ENCODE assay signal across 8 mouse cellular contexts in genomic region chr1:165617166-165617891, GRCm38 (mm10). TPM values are rescaled to one million over a fixed set of nuclear protein-coding genes. Genes with fewer than 3 reads are reported as not detected.
DNase-seq lines count a peak whose midpoint lies in the region; ATAC-seq lines count a peak whose summit lies in the region.

No protein-coding gene starts in this region.

- 0 out of 2 replicates have a peak, but pooled peaks cover 3% of the 10 kb centered on the region for H3K9me3 ChIP-seq in forebrain, embryonic 12.5 days
- peaks cover 9% of the 10 kb centered on the region; the same call in 1 of the 2 replicates for H3K9me3 ChIP-seq in hindbrain, embryonic 13.5 days
- H3K9me3 ChIP-seq in neural tube, embryonic 11.5 days (ENCODE audit: control insufficient read depth, low read length): no peaks in the 10 kb centered on the region

- ATAC-seq in forebrain, embryonic 12.5 days (ENCODE audit: low FRiP score): no peak
- no peak for ATAC-seq in hindbrain, embryonic 13.5 days (ENCODE audit: low FRiP score)
- no peak for ATAC-seq in neural tube, embryonic 11.5 days (ENCODE audit: insufficient read depth, low FRiP score, low TSS enrichment)

- WGBS in forebrain, embryonic 12.5 days: 22% methylated on average over 15 of the region's 15 CpGs
- 26% methylated on average over 15 of the region's 15 CpGs for WGBS in hindbrain, embryonic 13.5 days
- WGBS in neural tube, embryonic 11.5 days: 11% methylated on average over 15 of the region's 15 CpGs

- H3K9ac ChIP-seq in forebrain, embryonic 12.5 days: no peak overlapping the region
- H3K9ac ChIP-seq in hindbrain, embryonic 13.5 days: no peak overlapping the region
- H3K9ac ChIP-seq in neural tube, embryonic 11.5 days (ENCODE audit: low read length): no peak overlapping the region

- intact Hi-C loops in gastrocnemius, postnatal 36 days (cut with DNase I): loop anchor here (2.0 kb wide), 1 partner anchor 17 kb away; the partner anchor contains the start of gene Mpzl1

- H3K36me3 ChIP-seq in forebrain, embryonic 12.5 days (replicated peaks): peaks cover 25% of the 10 kb centered on the region
- H3K36me3 ChIP-seq in hindbrain, embryonic 13.5 days: peaks cover 26% of the 10 kb centered on the region
- H3K36me3 ChIP-seq in neural tube, embryonic 11.5 days (ENCODE audit: control insufficient read depth, insufficient read depth, low read length): peaks cover 2% of the 10 kb centered on the region; the same call in 1 of the 2 replicates

- DNase-seq in adrenal gland, postnatal 36 days: peak; percentile 55 to 61
- peak; percentile 42 for DNase-seq in liver
- peak; percentile 35 for DNase-seq in neural tube, embryonic 11.5 days (ENCODE audit: low spot score)
- DNase-seq in layer of hippocampus, postnatal 25 days (ENCODE audit: extremely low spot score in 1 of 2, low spot score in 1 of 2): no peak
- DNase-seq in cerebellum, postnatal 25 days: no peak
- DNase-seq in gastrocnemius, postnatal 36 days: no peak

- no peak overlapping the region for H3K4me2 ChIP-seq in forebrain, embryonic 12.5 days
- no peak overlapping the region for H3K4me2 ChIP-seq in hindbrain, embryonic 13.5 days
- H3K4me2 ChIP-seq in neural tube, embryonic 11.5 days (ENCODE audit: low read depth): no peak overlapping the region

- H3K27ac ChIP-seq in forebrain, embryonic 12.5 days: peak overlapping the region; percentile 46; the same call in 1 of the 2 replicates
- H3K27ac ChIP-seq in hindbrain, embryonic 13.5 days: peak overlapping the region; percentile 52
- H3K27ac ChIP-seq in neural tube, embryonic 11.5 days (ENCODE audit: low read depth, low read length): no peak overlapping the region

- no peak overlapping the region for H3K4me3 ChIP-seq in forebrain, embryonic 12.5 days (replicated peaks)
- no peak overlapping the region for H3K4me3 ChIP-seq in hindbrain, embryonic 13.5 days
- H3K4me3 ChIP-seq in neural tube, embryonic 11.5 days (ENCODE audit: low read depth, low read length): no peak overlapping the region

- peaks cover 21% of the 10 kb centered on the region for H3K4me1 ChIP-seq in forebrain, embryonic 12.5 days
- H3K4me1 ChIP-seq in hindbrain, embryonic 13.5 days (replicated peaks): peaks cover 19% of the 10 kb centered on the region
- H3K4me1 ChIP-seq in neural tube, embryonic 11.5 days (ENCODE audit: control insufficient read depth, insufficient read depth, low read length): peaks cover 10% of the 10 kb centered on the region

- H3K27me3 ChIP-seq in forebrain, embryonic 12.5 days: no peaks in the 10 kb centered on the region
- H3K27me3 ChIP-seq in hindbrain, embryonic 13.5 days: no peaks in the 10 kb centered on the region
- no peaks in the 10 kb centered on the region for H3K27me3 ChIP-seq in neural tube, embryonic 11.5 days (ENCODE audit: control insufficient read depth, insufficient read depth, low read length)

RNA-seq across cellular contexts. Expression of gene Mpzl1, which starts 17.0 kb away (rescaled TPM):
- total RNA-seq in adrenal gland, postnatal 36 days (2021): 10 to 100 TPM; 22.7 to 30.8 TPM
- 125 and 126 TPM in 2 replicates for polyA plus RNA-seq in forebrain, embryonic 12.5 days (2016; fragmentation: Nextera tagmentation; extraction: Ambion mirVana)
- polyA plus RNA-seq in hindbrain, embryonic 13.5 days (2015; fragmentation: Nextera tagmentation; extraction: Ambion mirVana): 151 and 157 TPM in 2 replicates
- 157 and 163 TPM in 2 replicates for polyA plus RNA-seq in neural tube, embryonic 11.5 days (2014; fragmentation: Nextera tagmentation; extraction: Ambion mirVana)
- 10 to 100 TPM; 47.8 to 51.6 TPM for total RNA-seq in layer of hippocampus, postnatal 25 days (2021)
- total RNA-seq in gastrocnemius, postnatal 36 days (2021): 1 to 10 TPM; 8.6 to 9.1 TPM

Comparison
In these comparisons a context has a peak if more than half of its experiments do, and no peak if none do; other contexts are left out.
1. DNase-seq: peak in adrenal gland, postnatal 36 days (2 of 2), liver (single experiment) and neural tube, embryonic 11.5 days (single experiment); none in layer of hippocampus, postnatal 25 days (0 of 2), cerebellum, postnatal 25 days (0 of 2) and gastrocnemius, postnatal 36 days (0 of 2).